Mouse (Mus musculus) heart, adult 2 months (tissue): Measurements from ENCODE around the gene Cyp27b1.

Experiments used
- CTCF ChIP-seq: fragments of 200-600 bp; IDR thresholded peaks from 2 replicates; pipeline ENCODE4 v1.8.1; 2022; ENCODE audit warnings: antibody characterized with exemption, mild to moderate bottlenecking, moderate library complexity
- EP300 ChIP-seq: fragments of 200-500 bp; IDR thresholded peaks from 2 replicates; pipeline ENCODE4 v1.6.1; 2011; ENCODE audit warnings: low read depth, low read length, control low read depth; ENCODE audit not compliant: insufficient read depth
- POLR2A ChIP-seq: fragments of 200-500 bp; IDR thresholded peaks from 2 replicates; pipeline ENCODE4 v1.6.1; 2011; ENCODE audit warnings: mild to moderate bottlenecking, low read depth, low read length, control low read depth; ENCODE audit not compliant: insufficient read depth

- no peak for TF ChIP-seq POLR2A
- no peak for TF ChIP-seq CTCF
- TF ChIP-seq EP300: no peak
Observed at GRCm38 (mm10) chr10:127002765-127003164, 45.3 kb upstream of the Cyp27b1 start.
